Mouse (Mus musculus): ENCODE results near the gene Gm16253. TPM values are rescaled to one million over a fixed set of nuclear protein-coding genes. Genes with fewer than 3 reads are reported as not detected.
"Not testable (repeated sequence)": the region's sequence is repeated elsewhere in the genome, so short reads cannot be mapped to it uniquely, and the experiment has no call there.

Gene Gm16253
- total RNA-seq, 2 experiments from 2014 or later = not detected

DNA sequence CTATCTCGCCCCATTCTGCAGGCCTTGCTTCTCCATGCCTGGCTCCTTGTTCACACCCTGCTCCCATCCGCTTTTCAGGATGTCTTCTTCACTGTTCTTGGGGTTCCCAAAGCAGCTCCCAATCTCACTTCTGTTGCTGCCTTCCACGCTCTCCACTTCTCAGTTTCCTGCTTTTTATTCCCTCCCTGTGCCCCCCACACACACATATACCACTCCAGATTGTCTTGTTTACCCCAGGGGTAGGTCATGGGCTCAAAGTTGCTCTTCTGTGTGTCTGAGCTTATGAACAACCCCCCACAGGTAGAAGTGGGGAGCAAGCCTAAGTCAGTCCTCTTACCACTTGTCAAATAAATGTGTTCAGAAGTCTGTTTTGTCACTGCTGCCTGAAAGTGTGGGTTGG is 22.6 kb downstream of the Gm16253 start:
- no peak for DNase-seq (ENCODE audit: low spot score in 2 of 2)
- Histone ChIP-seq H3K27ac (peak overlapping the region; percentile 92), H3K4me3 (peak overlapping the region; percentile 64; the same call in 1 of the 2 replicates)
- TF ChIP-seq CTCF (conservative IDR thresholded peaks at IDR 0.05) = no peak

DNA sequence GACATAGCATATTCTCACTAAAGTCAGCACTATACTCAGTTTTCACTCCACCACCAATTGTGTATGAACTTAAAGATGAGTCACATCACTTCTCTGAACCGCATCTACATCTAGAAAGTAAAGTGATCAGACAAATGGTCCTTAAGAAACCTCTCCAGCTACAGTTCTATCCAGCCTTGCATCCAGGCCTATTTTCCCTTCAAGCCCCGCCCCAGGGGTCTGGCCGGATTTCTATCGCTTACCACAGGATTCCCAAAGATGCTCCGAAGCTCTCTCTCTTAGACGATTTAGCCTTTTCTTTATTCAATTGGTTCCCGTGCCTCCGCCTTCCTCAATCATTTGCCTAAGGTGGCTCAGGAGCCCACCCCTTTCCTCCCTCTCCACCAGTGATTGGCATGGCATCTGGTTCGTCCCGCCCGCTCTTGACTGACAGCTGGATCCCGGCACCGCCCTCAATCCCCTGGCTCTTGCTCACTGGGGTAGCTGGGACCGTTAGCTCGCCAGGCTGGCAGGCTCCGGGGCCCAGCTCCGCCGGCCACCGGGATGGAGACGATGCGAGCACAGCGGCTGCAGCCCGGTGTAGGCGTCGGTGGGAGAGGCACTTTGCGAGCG is 24.0 kb downstream of the Gm16253 start, which contains the start of gene Lix1l:
TSS of gene Lix1l (plus strand) at position 511 of the 612 bp plus-strand sequence.
- H3K4me3 ChIP-seq = peak within 1 kb of the TSS; percentile 67
- H3K27ac ChIP-seq = peak within 1 kb of the TSS; percentile 92
- no peak for TF ChIP-seq CTCF (conservative IDR thresholded peaks at IDR 0.05)
- DNase-seq (ENCODE audit: low spot score in 2 of 2) = peak; percentile 94 to 97

DNA sequence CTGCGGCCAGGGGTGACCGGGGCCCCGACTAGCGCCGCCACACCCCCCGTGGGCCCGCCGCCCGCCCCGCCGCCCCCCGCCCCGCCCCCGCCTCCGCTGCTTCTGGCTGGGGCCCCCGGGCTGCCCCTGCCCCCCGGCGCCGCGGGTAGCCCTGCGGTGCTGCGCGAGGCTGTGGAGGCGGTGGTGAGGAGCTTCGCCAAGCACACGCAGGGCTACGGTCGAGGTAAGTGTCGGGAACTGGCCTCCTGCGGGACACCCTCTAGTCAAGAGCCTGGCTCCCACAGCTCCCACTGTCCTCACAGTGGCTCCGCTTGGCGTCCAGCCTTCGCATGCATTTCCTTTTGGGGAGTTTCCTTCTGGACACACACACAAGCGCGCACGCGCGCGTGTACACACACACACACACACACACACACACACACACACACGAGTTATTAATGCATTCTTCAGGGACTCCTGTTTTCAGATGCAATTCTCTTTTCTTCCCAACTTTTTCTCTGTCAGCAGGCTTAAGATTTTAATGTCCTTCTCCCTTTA is 24.5 kb downstream of the Gm16253 start:
- peak in 1 of 2 experiments; percentile 37 for DNase-seq (ENCODE audit: low spot score in 2 of 2)
- no peak for TF ChIP-seq CTCF (conservative IDR thresholded peaks at IDR 0.05)
- peak overlapping the region; percentile 92 for H3K27ac ChIP-seq
- H3K4me3 ChIP-seq = peak overlapping the region; percentile 67

DNA sequence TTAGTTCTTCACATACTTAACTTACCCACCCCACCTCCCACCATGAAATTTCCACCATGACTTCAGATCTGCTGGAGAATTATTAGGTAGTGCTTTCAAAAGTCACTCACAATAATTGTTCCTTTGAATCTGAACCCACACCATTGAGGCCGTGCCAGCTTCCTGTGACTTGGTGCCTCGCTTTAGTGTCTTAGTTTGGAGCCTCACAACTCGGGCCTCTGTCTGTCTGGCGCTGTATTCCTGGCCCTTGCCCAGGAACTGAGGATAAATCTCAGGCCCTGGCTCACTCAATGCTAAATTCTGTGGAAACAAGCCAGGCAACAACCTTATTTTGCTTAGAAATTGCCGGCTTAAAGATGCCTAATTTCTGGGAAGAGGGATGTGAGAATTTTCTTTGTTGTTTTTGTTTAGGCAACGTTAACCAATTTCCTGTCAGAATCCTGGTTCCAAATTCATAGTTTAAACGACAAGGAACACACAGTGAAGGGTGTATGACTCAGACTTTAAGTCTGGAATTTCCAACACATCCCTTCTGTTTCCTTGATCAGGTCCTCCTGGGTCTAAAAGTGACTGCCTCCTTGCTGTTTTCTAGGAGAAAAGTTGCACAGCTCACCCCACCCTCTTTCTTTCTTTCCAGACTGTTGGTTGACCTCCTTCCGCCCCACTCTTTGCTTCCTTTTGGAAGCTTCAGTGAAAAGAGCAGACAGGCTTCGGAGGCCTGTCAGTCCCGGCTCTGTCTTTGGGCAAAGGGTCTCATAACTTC is 25.3 kb downstream of the Gm16253 start:
- no peak for TF ChIP-seq CTCF (conservative IDR thresholded peaks at IDR 0.05)
- Histone ChIP-seq H3K4me3 (peak overlapping the region; percentile 67), H3K27ac (peak overlapping the region; percentile 92)
- DNase-seq (ENCODE audit: low spot score in 2 of 2) = peak in 1 of 2 experiments; percentile 38

DNA sequence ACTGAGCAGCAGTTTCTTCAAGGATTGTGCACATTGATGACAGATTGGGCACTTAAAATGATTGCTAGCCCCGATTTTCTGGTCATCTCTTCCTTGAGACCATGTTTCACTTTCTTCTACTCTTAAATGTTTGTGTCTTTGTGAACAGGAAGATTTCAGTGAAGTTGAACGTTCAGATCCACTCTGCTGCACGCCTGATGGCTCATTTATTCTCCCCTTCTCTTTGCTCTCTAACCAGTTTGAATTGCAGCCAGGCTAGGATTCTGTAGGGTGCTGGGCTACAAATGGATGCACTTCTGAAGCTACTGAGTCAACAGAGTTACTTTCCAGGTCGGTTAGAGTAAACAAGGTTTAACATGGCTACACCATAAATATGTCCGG is 25.9 kb downstream of the Gm16253 start:
- TF ChIP-seq CTCF (conservative IDR thresholded peaks at IDR 0.05) = no peak
- no peak for DNase-seq (ENCODE audit: low spot score in 2 of 2)
- Histone ChIP-seq H3K27ac (peak overlapping the region; percentile 92), H3K4me3 (peak overlapping the region; percentile 67)

DNA sequence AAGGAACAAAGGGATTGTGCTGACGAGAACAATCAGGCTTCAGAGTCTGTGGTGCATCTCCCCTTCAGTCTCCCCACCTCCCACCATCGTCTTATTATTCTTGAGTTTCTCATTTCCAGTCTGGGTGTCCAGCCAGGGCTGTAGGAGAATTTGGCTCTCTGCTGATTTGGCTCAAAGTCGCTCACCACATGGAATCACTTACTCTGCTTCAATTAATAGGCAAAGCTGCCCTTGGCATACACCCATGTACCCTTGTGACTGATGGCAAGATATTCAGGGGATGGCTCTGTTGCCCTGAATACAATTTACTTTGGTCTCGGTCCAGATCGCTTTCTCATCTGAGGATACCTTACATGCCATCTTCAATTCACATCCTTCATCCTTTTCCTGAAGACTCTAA is 26.5 kb downstream of the Gm16253 start:
- H3K4me3 ChIP-seq = peak overlapping the region; percentile 67
- H3K27ac ChIP-seq = peak overlapping the region; percentile 92; the same call in 1 of the 2 replicates
- no peak for DNase-seq (ENCODE audit: low spot score in 2 of 2)
- TF ChIP-seq CTCF (conservative IDR thresholded peaks at IDR 0.05) = no peak

DNA sequence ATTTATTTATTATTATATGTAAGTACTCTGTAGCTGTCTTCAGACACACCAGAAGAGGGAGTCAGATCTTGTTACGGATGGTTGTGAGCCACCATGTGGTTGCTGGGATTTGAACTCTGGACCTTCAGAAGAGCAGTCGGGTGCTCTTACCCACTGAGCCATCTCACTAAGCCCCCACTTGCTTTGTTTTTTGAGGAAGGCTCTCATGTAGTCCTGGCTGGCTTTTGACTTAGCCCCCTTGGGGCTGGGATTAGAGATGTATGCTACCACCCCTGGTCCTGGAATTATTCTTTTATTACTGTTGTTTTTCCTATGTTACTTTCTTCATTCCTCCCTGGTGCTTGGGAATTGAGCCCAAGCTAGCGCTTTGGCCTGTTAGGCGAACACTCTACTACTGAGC is 29.2 kb downstream of the Gm16253 start:
- not testable (repeated sequence) for DNase-seq (ENCODE audit: low spot score in 2 of 2); H3K4me3 ChIP-seq; H3K27ac ChIP-seq

DNA sequence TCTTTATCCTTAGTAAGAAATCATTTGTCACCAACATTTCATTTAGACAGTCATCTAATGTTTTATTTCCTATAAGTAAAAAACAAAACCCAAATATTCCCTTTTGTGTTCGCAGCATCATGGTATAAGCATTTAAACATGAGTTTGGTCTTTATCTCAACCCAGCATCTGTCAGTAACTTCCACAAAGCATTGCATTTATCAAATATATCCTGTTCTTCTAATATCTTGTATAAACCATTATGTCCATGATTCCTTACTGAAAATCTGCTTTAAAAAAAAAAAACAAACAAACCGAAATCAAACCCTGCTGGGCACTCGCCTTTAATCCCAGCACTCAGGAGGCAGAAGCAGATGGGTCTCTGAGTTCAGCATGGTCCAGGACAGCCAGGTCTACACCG is 29.8 kb downstream of the Gm16253 start:
- TF ChIP-seq CTCF (conservative IDR thresholded peaks at IDR 0.05) = no peak
- no peak overlapping the region for H3K27ac ChIP-seq
- no peak overlapping the region for H3K4me3 ChIP-seq
- DNase-seq (ENCODE audit: low spot score in 2 of 2) = no peak

DNA sequence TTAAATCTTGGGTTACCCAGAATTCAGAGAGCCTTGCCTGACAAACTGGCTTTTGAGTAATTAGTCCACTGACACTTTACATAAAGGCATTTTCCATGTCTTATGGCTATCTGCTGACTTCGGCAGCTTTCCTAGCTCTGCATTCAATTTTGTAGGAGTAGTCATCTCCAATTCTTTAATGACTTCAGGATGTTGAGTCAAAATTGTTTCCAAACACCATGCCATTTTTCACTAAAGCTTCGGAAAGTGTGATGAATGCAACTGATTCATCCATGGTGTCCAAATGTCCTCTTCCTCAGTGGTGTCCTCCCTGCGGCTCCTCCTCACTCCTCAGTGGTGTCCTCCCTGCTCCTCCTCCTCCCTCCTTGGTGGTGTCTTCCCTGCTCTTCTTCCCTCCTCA is 41.2 kb downstream of the Gm16253 start:
- H3K4me3 ChIP-seq = no peak overlapping the region
- DNase-seq (ENCODE audit: low spot score in 2 of 2) = no peak
- H3K27ac ChIP-seq = no peak overlapping the region
- TF ChIP-seq CTCF (conservative IDR thresholded peaks at IDR 0.05) = no peak

DNA sequence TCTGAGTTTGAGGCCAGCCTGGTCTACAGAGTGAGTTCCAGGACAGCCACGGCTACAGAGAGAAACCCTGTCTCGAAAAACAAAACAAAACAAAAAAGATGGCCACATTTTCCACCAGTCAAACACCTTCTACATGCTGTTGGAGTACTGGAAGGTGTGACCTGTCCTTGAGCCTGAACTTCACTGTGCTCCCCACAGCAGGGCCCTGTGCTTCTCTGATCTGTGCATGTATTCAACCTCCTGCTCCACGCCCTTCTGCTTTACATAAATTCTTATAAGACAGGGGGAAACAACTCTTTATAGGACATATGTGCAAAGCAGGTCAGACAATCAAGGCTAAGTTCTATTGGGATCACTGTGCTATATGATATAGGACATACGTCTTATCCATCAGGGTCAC is 46.4 kb downstream of the Gm16253 start:
- TF ChIP-seq CTCF (conservative IDR thresholded peaks at IDR 0.05) = no peak
- DNase-seq (ENCODE audit: low spot score in 2 of 2) = no peak

DNA sequence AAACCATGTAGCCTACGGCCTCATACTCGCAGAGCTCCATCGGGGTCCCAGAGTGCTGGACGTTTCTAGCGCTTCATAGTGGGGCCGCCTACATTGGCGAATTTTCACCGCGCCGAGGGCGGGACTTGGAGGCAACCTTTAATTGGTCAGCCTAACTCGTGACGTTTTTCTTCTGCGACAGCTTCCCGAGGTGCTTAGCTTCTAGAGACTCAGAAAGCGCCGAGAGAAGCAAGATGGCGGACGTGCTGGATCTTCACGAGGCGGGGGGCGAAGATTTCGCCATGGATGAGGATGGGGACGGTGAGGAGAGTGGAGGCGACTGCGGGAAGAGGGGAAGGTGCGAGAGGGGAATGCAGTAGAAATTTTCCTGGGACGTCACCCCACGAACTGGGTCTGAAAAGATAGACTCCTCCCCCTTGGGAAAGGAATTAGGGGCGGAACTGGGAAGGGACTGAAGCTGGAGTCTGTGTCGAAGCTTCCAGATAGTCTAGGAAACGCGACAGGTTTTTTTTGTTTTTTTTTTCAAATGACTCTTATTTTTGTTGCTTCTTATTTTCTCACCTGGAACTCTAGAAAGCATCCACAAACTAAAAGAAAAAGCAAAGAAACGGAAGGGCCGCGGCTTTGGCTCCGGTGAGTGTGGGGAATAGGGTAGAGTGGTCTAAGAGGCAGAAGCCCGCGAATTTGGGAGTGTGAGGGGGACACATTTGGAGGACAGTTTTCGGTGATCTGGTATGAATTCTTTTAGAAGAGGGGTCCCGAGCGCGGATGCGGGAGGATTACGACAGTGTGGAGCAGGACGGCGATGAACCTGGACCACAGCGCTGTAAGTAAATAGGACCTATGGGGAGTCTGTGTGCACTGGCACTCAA is 53.2 kb downstream of the Gm16253 start, which contains the start of gene Rbm8a:
TSS of gene Rbm8a (plus strand) at position 205 of the 872 bp plus-strand sequence.
- DNase-seq (ENCODE audit: low spot score in 2 of 2) = peak; percentile 96 to 97

More for the DNA sequence above, 46.4 kb downstream of the Gm16253 start:
- H3K27ac ChIP-seq = no peak overlapping the region
- no peak overlapping the region for H3K4me3 ChIP-seq

More for the DNA sequence above, 53.2 kb downstream of the Gm16253 start, which contains the start of gene Rbm8a:
- peak within 1 kb of the TSS; percentile 85 for H3K4me3 ChIP-seq
- H3K27ac ChIP-seq = peak within 1 kb of the TSS; percentile 95
- TF ChIP-seq CTCF (conservative IDR thresholded peaks at IDR 0.05) = no peak

Other genes with a start within 250 kb of the Gm16253 start
- gene BC107364, start 124.7 kb upstream of the Gm16253 start, total RNA-seq (2021) = not detected
- under 1 TPM in 1 of 2 experiments, not detected in 1; 0.23 TPM for gene Hfe2, start 51.8 kb upstream of the Gm16253 start, total RNA-seq (2021)
- 10 to 100 TPM; 22.6 to 36.4 TPM for gene Txnip, start 19.0 kb upstream of the Gm16253 start, total RNA-seq (2021)
- 10 to 100 TPM; 32.1 to 34.4 TPM for gene Polr3gl, start 17.2 kb downstream of the Gm16253 start, total RNA-seq (2021)
- 10 to 100 TPM; 55.2 to 56.7 TPM for gene Ankrd34a, start 19.7 kb downstream of the Gm16253 start, total RNA-seq (2021)
- gene Lix1l, start 24.2 kb downstream of the Gm16253 start, total RNA-seq (2021) = 10 to 100 TPM; 29.0 to 29.1 TPM
- 10 to 100 TPM; 51.4 to 52.0 TPM for gene Rbm8a, start 52.9 kb downstream of the Gm16253 start, total RNA-seq (2021)
- 10 to 100 TPM; 57.1 to 59.6 TPM for gene Pex11b, start 58.4 kb downstream of the Gm16253 start, total RNA-seq (2021)
- gene Gm42957, start 58.5 kb downstream of the Gm16253 start, total RNA-seq (2021) = under 1 TPM; 0.12 to 0.87 TPM
- 1 to 10 TPM; 2.0 to 3.1 TPM for gene Itga10, start 68.6 kb downstream of the Gm16253 start, total RNA-seq (2021)
- 1 to 10 TPM; 6.3 to 6.7 TPM for gene Ankrd35, start 93.1 kb downstream of the Gm16253 start, total RNA-seq (2021)
- gene Pias3, start 119.4 kb downstream of the Gm16253 start, total RNA-seq (2021) = 10 to 100 TPM; 32.5 to 44.4 TPM
- gene Nudt17, start 131.6 kb downstream of the Gm16253 start, total RNA-seq (2021) = 10 to 100 TPM; 15.0 to 16.2 TPM
- gene Polr3c, start 150.6 kb downstream of the Gm16253 start, total RNA-seq (2021) = 10 to 100 TPM; 23.5 to 24.0 TPM
- gene Rnf115, start 150.7 kb downstream of the Gm16253 start, total RNA-seq (2021) = 10 to 100 TPM; 59.7 to 61.3 TPM